14 mouse cellular contexts compared by ENCODE assay signal in the genomic region with DNA sequence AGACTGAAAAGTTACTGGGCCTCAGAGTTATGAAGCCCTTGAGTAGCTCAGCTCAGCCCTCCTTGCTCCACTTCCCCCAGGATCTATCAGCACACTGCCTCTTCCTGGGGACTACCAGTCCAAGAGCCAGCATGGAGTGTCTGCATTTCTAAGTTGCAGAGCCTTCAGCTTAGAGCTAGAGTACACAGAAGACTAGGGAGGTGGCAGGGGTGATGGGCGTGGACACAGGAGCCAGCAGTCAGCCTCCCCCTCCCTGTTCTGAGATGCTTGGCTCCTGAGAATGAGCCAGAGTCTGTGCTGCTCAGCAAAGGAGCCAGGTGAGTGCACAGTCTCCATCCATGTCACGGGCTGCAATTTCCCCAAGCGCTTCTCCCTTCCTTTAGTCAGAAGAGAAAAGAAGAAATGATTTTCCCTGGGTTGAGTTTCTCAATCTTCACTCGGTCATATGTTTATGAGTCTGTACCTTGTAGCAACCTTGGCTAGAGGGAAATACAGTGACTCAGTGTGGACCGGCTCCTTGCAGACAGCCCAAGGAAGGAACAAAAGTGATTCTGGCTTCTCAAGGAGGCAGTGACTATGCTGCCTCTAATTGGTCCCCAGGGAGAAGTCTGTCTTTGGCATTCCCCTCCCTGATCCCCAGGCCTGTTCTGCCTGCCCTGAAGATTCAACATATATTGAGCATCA. TPM values are rescaled to one million over a fixed set of nuclear protein-coding genes. Genes with fewer than 3 reads are reported as not detected.
A peak's percentile ranks its signal among the peaks of the same experiment; 100 is the strongest.
DNase-seq lines count a peak whose midpoint lies in the region; ATAC-seq lines count a peak whose summit lies in the region.
"Had no signal": no experiment of that assay in that cellular context is flagged by ENCODE, and none has a peak within 500 bp of the region (broad histone marks: within the 10 kb centered on the region; RNA-seq: fewer than 3 reads in every experiment).

No protein-coding gene starts in this region.

- no peak overlapping the region for H3K9ac ChIP-seq in liver, embryonic 16.5 days (ENCODE audit: low read depth, low read length)
- H3K9ac ChIP-seq in liver, embryonic 12.5 days, result no peak overlapping the region
- H3K9ac ChIP-seq in forebrain, embryonic 12.5 days, result no peak overlapping the region
- H3K9ac ChIP-seq: limb, embryonic 15.5 days had no signal

- no peaks in the 10 kb centered on the region for H3K36me3 ChIP-seq in liver, embryonic 16.5 days (ENCODE audit: control insufficient read depth, insufficient read depth)
- H3K36me3 ChIP-seq in liver, embryonic 12.5 days, result no peaks in the 10 kb centered on the region
- no peaks in the 10 kb centered on the region for H3K36me3 ChIP-seq in forebrain, embryonic 12.5 days (replicated peaks)
- H3K36me3 ChIP-seq: limb, embryonic 15.5 days had no signal

- no peaks in the 10 kb centered on the region; the same call in 1 of the 2 replicates for H3K4me1 ChIP-seq in liver, embryonic 16.5 days (ENCODE audit: control insufficient read depth, low read depth, low read length)
- no peaks in the 10 kb centered on the region for H3K4me1 ChIP-seq in liver, embryonic 12.5 days
- H3K4me1 ChIP-seq in forebrain, embryonic 12.5 days, result no peaks in the 10 kb centered on the region
- H3K4me1 ChIP-seq: limb, embryonic 15.5 days had no signal

- peak; percentile 79 for DNase-seq in NIH3T3 (ENCODE audit: low read depth)
- no peak for DNase-seq in cerebellum, adult 11-12 months
- DNase-seq in embryo, embryonic 9.5 days (ENCODE audit: extremely low spot score), result no peak
- DNase-seq: cerebellum, adult 9-10 months; heart, adult 18-20 months; kidney, adult 9 months; thymus, postnatal 14 days had no signal

- no peak overlapping the region for H3K27ac ChIP-seq in liver, embryonic 16.5 days (ENCODE audit: low read length)
- H3K27ac ChIP-seq in liver, embryonic 12.5 days, result no peak overlapping the region
- H3K27ac ChIP-seq in forebrain, embryonic 12.5 days, result no peak overlapping the region
- H3K27ac ChIP-seq: hindbrain, postnatal 0 days; limb, embryonic 15.5 days had no signal

- H3K4me3 ChIP-seq in liver, embryonic 16.5 days (ENCODE audit: low read depth, low read length), result no peak overlapping the region
- H3K4me3 ChIP-seq in liver, embryonic 12.5 days, result no peak overlapping the region
- H3K4me3 ChIP-seq in forebrain, embryonic 12.5 days (replicated peaks), result no peak overlapping the region
- H3K4me3 ChIP-seq: limb, embryonic 15.5 days had no signal

- no peak overlapping the region for H3K4me2 ChIP-seq in liver, embryonic 16.5 days (ENCODE audit: low read depth, low read length)
- no peak overlapping the region for H3K4me2 ChIP-seq in liver, embryonic 12.5 days
- no peak overlapping the region for H3K4me2 ChIP-seq in forebrain, embryonic 12.5 days
- H3K4me2 ChIP-seq: limb, embryonic 15.5 days had no signal

- WGBS in liver, embryonic 16.5 days (ENCODE audit: insufficient replicate concordance), result 55% methylated on average over 5 of the region's 5 CpGs
- 57% methylated on average over 5 of the region's 5 CpGs for WGBS in liver, embryonic 12.5 days (ENCODE audit: insufficient replicate concordance)
- 68% methylated on average over 5 of the region's 5 CpGs for WGBS in forebrain, embryonic 12.5 days

- H3K9me3 ChIP-seq in liver, embryonic 16.5 days (replicated peaks; ENCODE audit: control insufficient read depth, low read length), result no peaks in the 10 kb centered on the region
- no peaks in the 10 kb centered on the region for H3K9me3 ChIP-seq in liver, embryonic 12.5 days (replicated peaks)
- H3K9me3 ChIP-seq in forebrain, embryonic 12.5 days, result no peaks in the 10 kb centered on the region
- H3K9me3 ChIP-seq: limb, embryonic 15.5 days had no signal

- peak; percentile 40 for ATAC-seq in liver, embryonic 16.5 days (ENCODE audit: low read depth)
- ATAC-seq in liver, embryonic 12.5 days, result no peak
- ATAC-seq in granulocyte monocyte progenitor cell, adult 5-6 weeks (replicated peaks; ENCODE audit: poor library complexity, severe bottlenecking), result peak; percentile 56
- ATAC-seq in neutrophil, adult 5-6 weeks (ENCODE audit: extremely low read depth, insufficient number of reproducible peaks, low FRiP score, poor library complexity, severe bottlenecking), result peak; percentile 43; the same call in 1 of the 2 replicates
- no peak for ATAC-seq in forebrain, embryonic 12.5 days (ENCODE audit: low FRiP score)
- ATAC-seq: hindbrain, postnatal 0 days had no signal

- H3K27me3 ChIP-seq in liver, embryonic 16.5 days (ENCODE audit: control insufficient read depth, insufficient read depth, low read depth, low read length), result no peaks in the 10 kb centered on the region
- peaks cover 5% of the 10 kb centered on the region; the same call in 1 of the 2 replicates for H3K27me3 ChIP-seq in liver, embryonic 12.5 days (replicated peaks)
- H3K27me3 ChIP-seq in forebrain, embryonic 12.5 days, result no peaks in the 10 kb centered on the region
- H3K27me3 ChIP-seq: limb, embryonic 15.5 days had no signal

RNA-seq across cellular contexts. Expression of gene Tnfrsf1b, which starts 11.2 kb away (rescaled TPM):
- 8.8 and 10.3 TPM in 2 replicates for polyA plus RNA-seq in liver, embryonic 16.5 days (2015; fragmentation: Nextera tagmentation; extraction: Ambion mirVana)
- 4.9 TPM in 2 replicates for polyA plus RNA-seq in liver, embryonic 12.5 days (2016; fragmentation: Nextera tagmentation; extraction: Ambion mirVana)
- total RNA-seq in granulocyte monocyte progenitor cell, adult 5-6 weeks (2014; fragmentation: Nextera tagmentation), result 41.1 and 42.9 TPM in 2 replicates
- total RNA-seq in granulocyte monocyte progenitor cell, adult 5-6 weeks (2017), result 33.8 and 37.0 TPM in 2 replicates
- total RNA-seq in neutrophil, adult 5-6 weeks (2017), result 91.5 and 109 TPM in 2 replicates
- 1.3 and 1.6 TPM in 2 replicates for polyA plus RNA-seq in forebrain, embryonic 12.5 days (2016; fragmentation: Nextera tagmentation; extraction: Ambion mirVana)

RNA-seq across cellular contexts. Expression of gene Tnfrsf8, which starts 57.1 kb away (rescaled TPM):
- polyA plus RNA-seq in liver, embryonic 16.5 days (2015; fragmentation: Nextera tagmentation; extraction: Ambion mirVana), result 0.06 TPM in 1 of 2 replicates, not detected in the other
- not detected in 2 replicates for polyA plus RNA-seq in liver, embryonic 12.5 days (2016; fragmentation: Nextera tagmentation; extraction: Ambion mirVana)
- 0.49 TPM in 1 of 2 replicates, not detected in the other for total RNA-seq in granulocyte monocyte progenitor cell, adult 5-6 weeks (2014; fragmentation: Nextera tagmentation)
- 1.1 and 1.8 TPM in 2 replicates for total RNA-seq in granulocyte monocyte progenitor cell, adult 5-6 weeks (2017)
- total RNA-seq in neutrophil, adult 5-6 weeks (2017), result 0.58 and 0.86 TPM in 2 replicates
- polyA plus RNA-seq in forebrain, embryonic 12.5 days (2016; fragmentation: Nextera tagmentation; extraction: Ambion mirVana), result 0.10 and 0.21 TPM in 2 replicates

Comparison
In these comparisons a context has a peak if more than half of its experiments do, and no peak if none do; other contexts are left out.
1. ATAC-seq: peak in liver, embryonic 16.5 days (single experiment), granulocyte monocyte progenitor cell, adult 5-6 weeks (single experiment) and neutrophil, adult 5-6 weeks (single experiment); none in liver, embryonic 12.5 days (single experiment) and forebrain, embryonic 12.5 days (single experiment).